Mouse (Mus musculus): ENCODE measurements around the gene Zfp784. TPM values are rescaled to one million over a fixed set of nuclear protein-coding genes. Genes with fewer than 3 reads are reported as not detected.

Zfp784 gene
- total RNA-seq, 2 experiments from 2014 or later: 2.6 to 3.4 TPM

- no peak for DNase-seq
These were observed 19.6 kb upstream of the Zfp784 start for GRCm38 (mm10) chr7:5057804-5058203.

GRCm38 (mm10) chr7:5057381-5057780, 19.1 kb upstream of the Zfp784 start:
- no peak for DNase-seq

- DNase-seq: no peak
These were observed 18.5 kb upstream of the Zfp784 start for GRCm38 (mm10) chr7:5056651-5057263.

GRCm38 (mm10) chr7:5053456-5054179, 15.4 kb upstream of the Zfp784 start:
- DNase-seq: no peak

DNA sequence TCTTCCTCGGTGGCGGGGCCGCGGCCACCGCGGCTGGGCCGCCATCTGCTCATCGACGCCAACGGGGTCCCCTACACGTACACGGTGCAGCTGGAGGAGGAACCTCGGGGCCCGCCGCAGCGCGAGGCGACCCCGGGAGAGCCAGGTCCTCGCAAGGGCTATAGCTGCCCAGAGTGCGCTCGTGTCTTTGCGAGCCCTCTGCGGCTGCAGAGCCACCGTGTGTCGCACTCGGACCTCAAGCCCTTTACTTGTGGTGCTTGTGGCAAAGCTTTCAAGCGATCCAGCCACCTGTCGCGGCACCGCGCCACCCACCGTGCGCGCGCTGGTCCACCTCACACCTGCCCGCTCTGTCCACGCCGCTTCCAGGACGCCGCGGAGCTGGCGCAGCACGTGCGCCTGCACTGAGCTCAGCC, 14.7 kb upstream of the Zfp784 start:
- DNase-seq: no peak

- DNase-seq: no peak
These were observed 14.2 kb upstream of the Zfp784 start for GRCm38 (mm10) chr7:5052438-5052837.

GRCm38 (mm10) chr7:5051193-5052192, 13.2 kb upstream of the Zfp784 start, which contains the start of gene Zfp580:
Gene Zfp580, plus strand, starts transcription at chr7:5051538.
- DNase-seq: peak; percentile 74

GRCm38 (mm10) chr7:5047313-5047712, 9.1 kb upstream of the Zfp784 start:
- DNase-seq: no peak

DNA sequence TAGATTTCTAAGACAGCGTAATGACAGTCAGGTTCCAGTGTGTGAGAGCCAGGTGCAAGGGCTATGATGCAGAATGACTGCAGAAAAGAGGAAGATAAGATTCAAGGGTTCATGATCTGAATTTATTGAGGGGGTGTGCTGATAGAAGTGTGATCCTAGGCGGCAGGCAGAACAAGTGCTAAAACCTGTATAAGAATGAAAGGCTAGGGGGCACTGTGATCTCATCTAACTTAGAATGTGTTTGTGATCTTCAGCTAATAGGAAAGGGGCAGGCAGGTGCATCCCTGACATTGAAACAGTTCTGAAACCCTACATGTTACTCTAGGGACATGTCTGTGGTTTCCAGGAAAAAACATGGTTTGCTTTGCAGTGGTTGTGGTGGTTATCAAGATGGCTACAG, 7.9 kb upstream of the Zfp784 start:
- no peak for DNase-seq

- DNase-seq: no peak
These were observed 6.7 kb upstream of the Zfp784 start for GRCm38 (mm10) chr7:5044981-5045380.

DNA sequence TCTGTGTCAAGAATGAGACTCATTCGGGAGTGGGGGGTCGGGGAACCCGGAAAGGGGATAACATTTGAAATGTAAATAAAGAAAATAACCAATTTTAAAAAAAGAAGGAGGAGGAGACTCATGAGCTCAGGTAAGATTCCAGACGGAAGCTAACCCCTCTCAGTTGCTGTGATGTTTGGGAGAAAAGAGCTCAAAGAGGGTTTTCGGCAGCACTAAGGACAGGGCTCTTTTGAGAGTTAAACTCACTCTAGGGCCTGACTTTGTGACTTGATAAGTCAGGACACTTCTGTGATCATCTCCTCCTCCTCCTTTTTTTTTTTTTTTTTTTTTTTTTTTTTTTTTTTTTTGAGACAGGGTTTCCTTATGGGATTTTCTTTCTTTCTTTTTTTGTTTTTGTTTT, 694 bp upstream of the Zfp784 start:
- no peak for DNase-seq

DNA sequence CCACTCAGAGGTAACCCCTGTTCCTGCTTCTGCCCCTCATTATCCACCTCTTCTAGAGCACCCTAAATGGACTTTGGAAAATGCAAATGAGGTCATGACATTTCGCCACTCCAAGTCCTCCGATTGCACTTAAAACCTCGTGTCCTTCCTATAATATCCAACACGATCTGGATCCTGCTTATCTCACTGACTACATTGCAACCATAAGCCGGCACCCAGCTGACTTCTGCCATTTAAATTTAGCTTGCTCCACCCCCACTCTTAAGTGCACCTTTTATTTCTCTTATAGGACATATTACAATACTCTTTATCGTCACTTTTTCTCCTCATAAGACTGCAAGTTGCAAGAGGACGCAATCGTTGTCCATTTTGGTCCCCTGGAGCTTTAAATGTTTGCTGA, 779 bp downstream of the Zfp784 start:
- DNase-seq: no peak

DNA sequence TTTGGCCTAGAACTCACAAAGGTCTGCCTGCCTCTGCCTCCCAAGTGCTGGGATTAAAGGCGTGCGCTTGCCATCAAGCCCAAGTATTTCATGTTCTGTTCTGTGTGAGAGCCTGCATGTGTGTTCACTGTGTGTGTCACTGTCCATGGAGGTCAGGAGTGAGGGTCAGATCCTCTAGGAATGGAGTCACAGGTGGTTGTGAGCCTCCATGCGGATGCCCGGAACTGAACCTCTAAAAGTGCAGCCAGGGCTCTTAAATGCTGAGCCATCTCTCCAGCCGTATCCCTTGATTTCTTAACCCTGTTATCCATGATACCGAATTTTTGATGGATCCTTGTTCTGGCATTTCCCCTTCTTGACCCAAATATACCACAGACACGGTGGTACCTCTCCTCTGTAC, 1.2 kb downstream of the Zfp784 start:
- DNase-seq: no peak

GRCm38 (mm10) chr7:5036136-5036535, 2.1 kb downstream of the Zfp784 start:
- no peak for DNase-seq

DNA sequence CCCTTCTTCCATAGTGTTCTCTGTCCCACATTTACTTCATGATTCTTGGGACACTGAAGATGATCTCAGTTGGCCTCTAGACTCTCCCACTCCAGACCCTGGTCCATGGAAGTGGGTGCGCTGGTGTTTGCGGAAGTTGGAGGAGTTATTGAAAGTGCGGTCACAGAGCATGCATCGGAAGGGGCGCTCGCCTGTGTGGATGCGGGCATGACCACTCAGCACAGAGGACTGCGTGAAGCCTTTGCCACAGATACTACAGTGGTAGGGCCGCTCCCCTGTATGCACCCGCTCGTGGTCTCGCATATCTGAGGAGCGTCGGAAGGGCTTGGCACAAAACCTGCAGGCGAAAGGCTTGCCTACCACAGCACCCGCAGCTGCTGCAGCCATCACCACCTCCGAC, 2.6 kb downstream of the Zfp784 start:
- DNase-seq: no peak

GRCm38 (mm10) chr7:5033818-5034217, 4.4 kb downstream of the Zfp784 start, which contains the start of gene 4632433K11Rik:
Gene 4632433K11Rik, plus strand, starts transcription at chr7:5034118.
- DNase-seq: no peak

DNA sequence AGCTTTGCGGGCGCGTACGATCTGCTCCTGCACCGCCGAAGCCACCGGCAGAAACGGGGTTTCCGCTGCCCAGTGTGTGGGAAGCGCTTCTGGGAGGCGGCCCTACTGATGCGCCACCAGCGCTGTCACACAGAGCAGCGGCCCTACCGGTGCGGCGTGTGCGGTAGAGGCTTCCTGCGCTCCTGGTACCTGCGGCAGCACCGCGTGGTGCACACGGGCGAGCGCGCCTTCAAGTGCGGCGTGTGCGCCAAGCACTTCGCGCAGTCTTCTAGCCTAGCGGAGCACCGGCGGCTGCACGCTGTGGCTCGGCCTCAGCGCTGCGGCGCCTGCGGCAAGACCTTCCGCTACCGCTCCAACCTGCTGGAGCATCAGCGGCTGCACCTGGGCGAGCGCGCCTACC, 6.8 kb downstream of the Zfp784 start:
- no peak for DNase-seq

GRCm38 (mm10) chr7:5030554-5031275, 7.5 kb downstream of the Zfp784 start:
- no peak for DNase-seq

DNA sequence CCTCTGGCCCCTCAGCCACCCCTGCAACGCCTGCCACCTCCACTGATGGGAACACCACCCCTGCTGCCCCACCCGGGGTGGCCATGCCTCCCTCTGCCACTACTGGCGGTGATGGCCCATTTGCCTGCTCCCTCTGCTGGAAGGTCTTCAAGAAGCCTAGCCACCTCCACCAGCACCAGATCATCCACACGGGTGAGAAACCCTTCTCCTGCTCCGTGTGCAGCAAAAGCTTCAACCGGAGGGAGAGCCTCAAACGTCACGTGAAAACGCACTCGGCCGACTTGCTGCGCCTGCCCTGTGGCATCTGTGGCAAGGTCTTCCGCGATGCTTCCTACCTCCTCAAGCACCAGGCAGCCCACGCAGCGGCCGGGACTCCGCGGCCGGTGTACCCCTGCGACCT, 8.3 kb downstream of the Zfp784 start:
- DNase-seq: no peak

DNA sequence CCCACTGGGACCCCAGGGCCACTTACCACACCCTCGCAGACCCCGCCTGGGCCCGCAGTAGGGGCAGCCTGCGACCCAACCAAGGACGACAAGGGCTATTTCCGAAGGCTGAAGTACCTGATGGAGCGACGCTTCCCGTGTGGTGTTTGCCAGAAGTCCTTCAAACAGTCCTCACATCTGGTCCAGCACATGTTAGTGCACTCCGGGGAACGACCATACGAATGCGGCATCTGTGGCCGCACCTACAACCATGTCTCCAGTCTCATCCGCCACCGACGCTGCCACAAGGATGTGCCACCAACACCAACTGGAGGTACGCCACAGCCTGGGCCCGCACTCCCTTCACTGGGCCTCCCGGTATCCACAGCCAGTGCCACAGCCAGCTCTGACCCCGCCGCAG, 8.7 kb downstream of the Zfp784 start:
- no peak for DNase-seq

DNA sequence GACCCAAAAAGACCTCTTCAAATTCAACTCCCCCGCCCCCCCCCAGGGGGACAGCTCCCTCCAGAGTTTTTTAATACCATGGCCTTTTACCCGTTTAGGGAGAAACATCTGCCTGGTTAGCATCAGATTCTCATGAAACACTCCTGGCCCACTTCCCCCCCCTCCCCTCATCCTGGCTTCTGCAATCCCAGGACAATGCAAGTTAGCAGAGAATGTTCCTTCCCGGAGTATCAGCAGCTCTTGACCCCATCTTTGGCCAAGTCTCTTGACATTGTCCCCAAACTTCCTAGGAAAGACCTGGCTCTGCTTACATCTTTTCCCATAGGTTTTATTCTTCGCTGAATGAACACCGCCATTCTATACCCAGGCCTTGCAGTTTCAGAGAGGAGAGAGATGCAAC, 17.0 kb downstream of the Zfp784 start:
- DNase-seq: no peak

- DNase-seq: no peak
These were observed 17.6 kb downstream of the Zfp784 start for GRCm38 (mm10) chr7:5020685-5021084.

Data from gastrocnemius, postnatal 25 days (tissue).